Mouse (Mus musculus) spleen, postnatal 4 days (tissue): ENCODE results near the gene Frem1.

ENCODE experiments used
- DNase-seq, 2 experiments: peaks; one replicate each; pipeline ENCODE4 v3.0.0; 2022; ENCODE audit warnings: low spot score in 2 of 2

The Frem1 gene

DNA sequence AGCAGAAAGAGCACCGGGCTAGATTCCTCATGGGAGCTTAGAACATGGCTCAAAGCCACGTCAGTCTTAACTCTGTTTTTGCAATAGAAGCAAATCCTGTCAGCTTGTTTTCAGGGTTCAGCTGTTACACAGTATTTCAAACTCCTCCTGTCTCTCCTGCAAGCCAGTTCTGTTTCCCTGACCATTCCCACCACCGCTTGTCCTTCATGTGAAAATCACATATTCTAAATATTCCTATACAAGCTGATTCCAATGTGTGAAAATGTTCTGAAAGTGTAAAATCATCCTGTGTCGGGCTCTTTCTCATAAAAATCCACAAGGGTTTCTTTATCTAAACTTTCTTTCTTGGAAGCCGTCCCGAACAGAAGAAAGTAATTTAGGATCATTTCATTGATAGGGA lies 22.0 kb downstream of the Frem1 start:
- DNase-seq = no peak

- no peak for DNase-seq
Observed at GRCm38 (mm10) chr4:83020759-83021555, 31.2 kb downstream of the Frem1 start.

DNA sequence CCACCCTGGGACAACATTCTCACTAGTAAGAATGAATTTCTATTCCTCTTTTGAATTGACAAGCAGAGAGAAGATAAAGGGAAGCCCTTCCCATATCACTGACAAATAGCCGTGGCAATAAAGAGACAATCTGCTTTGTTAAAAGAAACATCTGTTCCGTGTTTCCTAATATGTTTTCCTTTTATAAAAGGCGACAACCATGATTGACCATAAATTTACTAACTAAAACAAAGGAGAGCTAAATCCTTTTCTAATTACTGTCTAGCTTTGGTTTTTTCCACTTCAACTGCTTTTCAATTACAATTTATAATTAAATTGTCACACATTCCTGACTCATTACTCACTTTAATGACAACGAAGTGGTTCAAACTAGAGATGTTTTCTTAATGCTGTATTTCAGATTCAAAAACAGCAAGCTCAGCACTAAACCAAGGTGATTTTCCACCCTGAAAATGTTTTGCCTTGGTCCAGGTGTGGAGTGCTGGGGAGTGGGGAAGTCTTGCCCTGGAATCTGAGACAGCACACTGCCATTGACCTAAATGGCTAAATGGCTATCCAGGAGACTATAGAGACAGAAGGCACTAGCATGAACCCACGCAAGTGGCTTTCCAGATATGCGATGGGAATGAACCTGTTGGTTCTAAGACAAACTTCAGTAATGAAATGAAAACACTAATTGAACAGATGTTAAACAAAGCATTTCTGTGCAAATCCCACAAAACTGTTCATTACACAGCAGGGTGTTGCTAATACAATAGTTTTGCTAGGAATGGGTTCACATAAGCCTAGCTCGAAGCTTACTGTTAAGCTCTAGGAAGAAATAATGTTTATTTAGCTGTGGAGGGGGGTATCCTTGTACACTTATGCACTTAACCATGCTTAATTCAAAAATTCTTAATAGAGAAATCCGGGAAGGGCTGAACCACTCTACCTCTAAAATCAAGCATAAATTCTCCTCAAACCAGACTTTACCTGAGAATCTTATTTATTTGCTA lies 33.7 kb downstream of the Frem1 start:
- DNase-seq = no peak

DNA sequence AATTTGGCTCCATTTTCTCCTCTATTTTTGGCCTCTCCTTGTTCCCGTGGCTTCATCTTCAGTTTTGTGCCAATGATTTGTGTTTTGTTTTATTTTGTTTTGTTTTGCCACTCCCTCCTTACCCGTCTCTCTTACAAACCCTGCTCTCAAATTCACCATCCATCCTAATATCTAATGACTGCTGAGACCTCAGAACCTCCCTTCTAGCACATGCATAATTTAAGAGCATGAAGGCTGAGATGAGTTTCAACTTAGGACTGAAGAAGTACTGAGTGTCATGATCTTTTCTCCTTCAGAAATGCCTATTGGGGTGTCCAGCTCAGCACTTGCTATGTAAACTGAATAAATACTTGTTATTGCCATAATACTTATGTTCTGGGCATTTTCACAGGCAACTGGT lies 37.6 kb downstream of the Frem1 start:
- no peak for DNase-seq

DNA sequence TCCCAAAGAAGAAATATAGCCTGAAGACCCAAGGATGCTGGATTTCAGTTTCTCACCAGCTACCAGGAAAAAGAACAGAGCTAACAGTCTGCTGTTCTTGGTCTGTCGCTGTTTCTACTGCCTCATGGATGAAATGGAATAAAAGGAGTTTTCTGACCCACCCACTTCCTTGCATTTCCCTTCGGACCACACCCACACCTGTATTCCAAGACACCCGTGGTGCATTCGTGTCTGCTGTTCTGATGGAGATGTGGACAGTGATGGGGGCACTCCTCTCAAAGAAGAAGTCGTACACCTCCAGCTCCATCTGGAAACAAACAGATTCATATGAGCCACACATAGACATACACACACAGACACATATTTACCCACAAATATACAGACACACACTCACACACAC lies 48.1 kb downstream of the Frem1 start:
- no peak for DNase-seq

DNA sequence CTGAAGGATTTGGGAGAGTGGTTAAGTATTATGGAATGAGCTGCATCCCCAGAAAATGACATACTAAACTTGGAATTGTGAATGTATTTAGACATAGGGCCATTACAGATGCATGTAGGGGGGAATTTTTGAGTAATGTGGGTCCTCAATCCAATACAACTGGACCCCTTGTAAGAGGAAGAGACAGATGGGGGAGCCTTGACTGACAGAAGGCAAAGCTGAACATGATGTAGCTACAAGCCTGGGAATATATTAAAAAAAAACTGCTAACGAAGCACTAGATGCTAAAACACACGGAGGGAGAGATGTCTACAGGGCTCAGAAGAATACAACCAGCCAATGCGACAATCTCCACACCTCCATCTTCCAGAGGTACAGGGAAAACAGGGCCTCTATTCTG lies 60.1 kb downstream of the Frem1 start:
- no peak for DNase-seq

DNA sequence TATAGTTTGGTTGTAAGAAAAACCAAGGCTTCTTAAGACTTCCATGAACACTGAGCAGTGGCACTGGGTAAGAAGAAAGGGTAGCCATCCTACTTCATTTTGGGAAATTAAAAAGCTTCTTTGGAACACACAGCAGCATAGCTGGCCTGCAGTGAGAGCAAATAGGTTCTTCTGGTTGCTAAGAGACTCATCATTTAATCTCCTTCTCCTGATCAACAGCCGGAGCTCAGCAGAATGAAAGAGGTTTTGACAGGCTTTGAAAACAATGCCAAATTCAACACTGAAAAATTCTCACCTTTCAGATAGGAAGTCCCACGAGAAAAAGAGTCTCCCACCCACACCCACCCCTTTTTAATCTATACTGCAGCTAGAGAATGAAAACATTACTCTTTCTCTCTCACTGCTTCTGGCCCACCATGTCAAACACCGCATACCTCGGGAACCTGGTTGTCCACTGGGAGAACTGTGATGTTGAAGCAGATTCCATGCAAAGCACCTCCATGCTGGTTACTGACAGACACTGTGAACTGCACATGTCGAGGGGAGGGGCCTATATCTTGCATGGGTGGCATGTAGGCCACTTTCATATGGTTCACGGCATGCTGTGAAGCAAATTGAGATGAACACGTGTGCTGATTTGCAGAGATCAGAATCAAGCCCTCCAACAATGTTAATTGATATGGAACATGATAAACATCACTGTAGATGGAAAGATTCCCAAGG lies 61.0 kb downstream of the Frem1 start:
- no peak for DNase-seq

DNA sequence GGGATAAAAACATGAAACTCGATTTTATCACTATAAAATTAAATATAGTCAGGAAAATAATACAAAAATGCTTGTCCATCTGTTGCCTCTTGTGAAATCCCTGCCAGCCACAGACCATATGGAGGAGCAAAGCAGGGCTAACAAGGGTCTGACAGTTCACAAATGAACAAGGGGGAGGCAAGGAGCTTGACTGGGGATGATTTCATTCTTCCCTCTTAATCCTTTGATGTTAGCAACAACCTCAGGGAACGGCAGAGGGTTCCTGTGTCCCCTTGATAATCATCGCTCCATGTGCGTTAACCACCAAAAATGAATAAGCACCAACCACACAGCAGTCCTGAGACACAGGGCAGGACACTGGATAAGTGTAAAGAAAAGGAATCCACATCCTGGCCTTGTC lies 79.8 kb downstream of the Frem1 start:
- no peak for DNase-seq

DNA sequence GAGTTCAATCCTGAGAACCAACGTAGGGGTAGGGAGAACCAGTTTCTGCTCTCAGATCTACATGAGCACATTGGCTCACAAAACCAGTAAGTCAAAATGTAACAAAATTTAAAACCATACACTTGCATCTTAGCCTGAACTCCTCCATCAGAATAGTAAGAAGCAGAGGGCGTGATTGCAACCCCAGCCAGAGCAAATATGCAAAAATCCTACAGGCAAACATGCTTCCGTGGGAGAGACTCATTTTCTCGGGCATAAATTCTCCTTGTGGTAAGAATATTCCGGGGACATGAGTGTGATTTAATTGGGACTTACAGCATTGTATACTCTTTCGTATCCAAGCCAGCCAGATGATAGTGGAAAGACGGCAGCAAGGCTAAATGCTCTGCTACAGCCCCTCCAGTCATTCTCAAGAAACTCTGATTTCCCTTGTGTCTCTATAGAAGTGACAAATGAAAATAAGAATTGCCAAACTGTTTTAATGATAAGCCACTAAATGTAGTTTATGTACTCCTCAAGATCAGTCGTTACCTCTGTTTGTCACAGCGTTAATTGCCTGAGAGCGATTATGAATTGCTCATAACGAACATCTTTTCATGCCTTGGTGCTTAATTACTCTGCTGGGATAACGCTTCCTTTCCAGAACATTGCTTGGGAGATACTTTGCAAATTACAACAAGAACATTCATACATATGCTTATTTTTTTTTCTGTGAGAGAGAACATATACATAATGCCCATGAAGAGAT lies 81.1 kb downstream of the Frem1 start:
- DNase-seq = no peak

DNA sequence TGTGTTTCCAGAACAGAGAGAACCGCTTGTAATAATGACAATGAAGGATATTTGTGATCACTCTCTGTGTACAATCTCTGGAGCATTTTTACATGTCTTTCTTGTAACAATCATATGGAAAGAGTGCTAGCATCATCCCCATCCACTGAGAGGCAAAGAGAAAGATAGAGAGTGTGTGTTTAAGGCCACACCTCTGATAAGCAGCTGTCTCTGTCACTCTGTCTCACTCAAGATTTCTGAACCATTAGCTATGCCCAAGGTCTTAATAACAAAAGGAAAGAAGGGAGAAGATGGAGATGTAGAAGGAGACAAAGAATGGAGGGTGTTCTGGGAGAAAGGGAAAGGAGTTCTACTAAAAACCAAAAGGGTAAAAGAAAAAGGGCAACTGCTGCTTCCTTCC lies 91.1 kb downstream of the Frem1 start:
- DNase-seq = no peak

DNA sequence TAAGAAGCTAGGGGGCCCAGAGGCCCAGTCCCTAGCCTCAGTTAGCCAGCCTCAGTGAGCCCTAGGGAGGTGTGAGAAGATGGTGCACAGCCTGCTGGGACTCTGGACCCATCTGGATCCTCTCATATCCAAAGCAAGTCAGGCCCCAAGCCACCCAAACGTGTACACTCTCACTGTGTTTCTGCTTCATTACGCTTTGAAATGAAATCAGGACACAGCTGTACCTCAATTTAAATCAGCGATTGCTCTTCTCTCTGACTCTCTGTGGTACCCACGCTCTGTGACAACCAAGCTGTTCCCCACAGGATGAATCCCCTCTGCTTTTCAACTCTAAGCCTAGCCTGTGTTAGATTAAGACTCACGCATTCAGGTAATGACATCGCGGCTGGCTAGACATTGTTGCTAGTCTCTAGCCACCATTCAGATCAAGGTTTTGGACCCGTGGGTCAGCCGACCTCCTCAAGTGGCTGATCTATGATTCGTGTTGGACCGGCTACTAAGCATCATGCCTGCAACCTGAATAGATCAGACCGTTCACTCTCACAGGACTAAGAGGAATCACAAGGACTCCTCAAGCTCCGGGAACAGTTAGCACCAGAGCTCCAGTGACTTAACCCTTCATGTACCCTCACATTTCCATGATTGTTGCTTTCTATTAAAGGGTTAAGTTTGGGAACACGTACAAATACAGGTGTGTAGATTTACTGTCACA lies 94.2 kb downstream of the Frem1 start:
- no peak for DNase-seq

DNA sequence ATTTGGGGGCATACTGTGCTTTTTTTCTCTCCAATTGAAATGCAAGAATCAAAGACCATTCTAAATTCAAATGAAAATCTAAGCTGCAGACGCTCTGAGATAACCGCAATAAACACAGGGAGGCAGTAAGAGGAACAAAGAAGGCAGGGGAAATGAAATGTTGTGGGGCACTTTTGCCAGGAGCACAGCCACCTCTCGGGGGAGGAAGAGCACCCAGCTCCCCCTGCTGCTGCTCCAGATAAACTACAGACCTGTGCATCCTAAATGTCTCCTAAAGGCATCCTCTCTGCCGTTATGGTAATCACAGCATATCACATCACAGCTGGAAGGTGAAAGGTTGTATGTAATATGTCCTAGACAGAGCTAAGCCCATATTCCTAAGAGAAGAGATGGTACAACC lies 98.1 kb downstream of the Frem1 start:
- DNase-seq = no peak

- no peak for DNase-seq
Observed at GRCm38 (mm10) chr4:82949511-82949910, 102.6 kb downstream of the Frem1 start.

DNA sequence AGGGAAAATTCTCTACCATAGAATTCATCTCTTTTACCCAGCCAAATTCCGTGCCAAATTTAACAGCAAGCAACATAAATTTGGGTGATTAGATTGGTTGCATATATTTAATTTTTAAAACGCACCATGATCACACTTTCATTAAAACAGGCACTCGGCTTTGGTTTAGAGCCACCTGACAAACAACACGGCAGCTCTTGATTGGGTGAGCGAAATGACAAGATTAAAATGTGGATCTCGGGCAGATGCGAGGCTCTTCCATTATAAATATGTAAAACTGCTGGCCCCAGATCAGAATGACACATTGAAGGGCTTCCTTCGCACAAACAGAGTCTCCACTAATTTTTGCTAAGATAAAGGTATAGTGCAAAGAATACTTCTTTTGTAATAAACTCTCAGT lies 105.4 kb downstream of the Frem1 start:
- no peak for DNase-seq

GRCm38 (mm10) chr4:82946276-82946612 lies 105.9 kb downstream of the Frem1 start:
- no peak for DNase-seq

DNA sequence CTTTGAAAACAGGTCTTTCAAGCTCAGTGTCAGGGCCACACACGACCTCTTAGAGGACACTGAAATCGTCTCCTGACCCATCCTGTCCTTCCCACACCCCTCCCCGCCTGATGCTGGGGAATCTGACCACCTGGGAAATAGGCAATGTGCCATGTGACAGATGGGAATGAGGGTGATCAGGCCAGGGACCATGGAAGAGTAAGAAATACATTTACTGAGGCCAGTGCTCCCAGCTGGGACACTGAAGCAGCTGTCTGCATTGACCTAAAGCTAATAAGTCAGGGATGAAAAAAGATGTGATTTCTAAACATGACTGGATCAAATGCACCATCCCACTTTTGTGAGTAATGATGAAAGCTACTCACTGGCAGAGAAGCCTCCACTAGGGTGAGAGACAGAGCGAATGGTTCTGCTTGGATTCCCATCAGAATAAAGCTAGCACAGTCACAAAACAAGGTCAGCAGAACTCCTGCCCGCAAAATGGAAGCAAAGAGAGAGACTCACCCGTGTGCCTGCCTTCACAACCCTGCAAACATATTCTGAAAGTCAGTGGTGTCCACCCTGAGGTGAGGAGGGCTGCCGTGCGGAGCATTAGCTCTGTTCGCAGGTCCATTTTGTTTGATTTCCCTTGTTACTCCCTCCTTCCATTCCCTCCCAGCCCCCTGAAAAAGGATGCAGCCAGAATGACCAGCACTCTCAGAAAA lies 106.4 kb downstream of the Frem1 start:
- no peak for DNase-seq

DNA sequence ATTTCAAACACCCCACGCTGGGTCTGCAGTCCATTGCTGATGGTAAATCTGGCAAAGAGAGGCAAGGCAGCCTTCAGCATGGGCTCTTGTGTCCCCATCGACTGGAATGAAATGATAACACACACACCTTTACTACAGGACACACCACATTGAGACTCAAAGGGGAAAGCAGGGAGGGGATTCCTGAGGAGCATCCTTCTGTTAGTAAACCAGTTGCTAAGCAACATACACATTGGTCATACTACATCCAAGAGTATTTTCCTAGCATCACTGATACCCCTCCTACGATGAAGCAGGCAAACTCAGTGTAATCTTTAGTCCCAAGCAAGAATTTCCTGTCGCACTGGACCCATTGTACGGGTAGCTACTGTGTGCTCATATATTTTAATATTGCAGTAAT lies 111.5 kb downstream of the Frem1 start:
- DNase-seq = no peak

DNA sequence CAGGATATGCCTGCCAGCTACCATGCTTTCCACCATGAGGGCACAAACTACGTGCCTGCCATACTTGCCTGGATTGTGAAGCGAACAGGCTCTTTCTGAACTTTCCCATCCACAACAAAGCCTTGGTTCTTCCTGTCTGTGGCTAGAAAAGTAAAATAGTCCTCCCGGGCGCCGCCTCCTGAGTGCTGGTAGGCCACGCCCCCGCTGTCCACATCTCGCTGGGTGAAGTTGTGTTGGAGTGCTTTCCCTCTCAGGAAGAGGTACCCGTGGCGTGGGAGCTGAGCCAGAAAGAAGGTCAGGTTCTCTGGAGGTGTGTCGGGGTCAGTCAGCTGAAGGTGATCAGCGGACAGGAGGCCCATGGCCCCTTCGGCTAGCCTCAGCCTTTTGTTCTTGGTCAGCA lies 111.9 kb downstream of the Frem1 start:
- no peak for DNase-seq

- DNase-seq = no peak
Observed at GRCm38 (mm10) chr4:82934308-82934707, 117.8 kb downstream of the Frem1 start.

DNA sequence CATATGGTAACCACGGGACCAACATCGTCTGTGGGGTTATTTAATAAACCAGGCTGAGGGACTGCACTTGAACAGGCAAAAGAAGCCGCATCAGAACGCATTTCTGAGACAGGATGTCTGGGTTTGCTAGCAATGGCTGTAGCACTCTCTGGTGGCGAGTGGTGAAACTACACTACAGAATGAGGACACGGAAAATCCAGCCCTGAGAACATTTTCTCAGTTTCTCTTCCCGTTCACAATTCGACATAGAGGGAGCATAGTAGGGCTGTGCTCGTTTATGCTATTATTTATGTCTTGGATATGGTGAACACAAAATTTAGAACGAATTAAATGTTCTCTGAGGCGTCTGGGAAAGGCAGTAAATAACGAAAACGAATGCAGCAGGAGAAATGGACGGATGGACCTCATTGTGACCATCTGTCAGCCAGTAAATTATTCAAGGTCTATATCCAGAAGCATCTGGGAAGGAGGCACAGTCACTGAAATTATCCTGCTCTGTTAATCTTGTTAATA lies 118.4 kb downstream of the Frem1 start:
- DNase-seq = peak; percentile 22 to 66
